Mouse (Mus musculus) forebrain, embryonic 10.5 days (tissue): Measurements from ENCODE around the gene Neto2. TPM values are rescaled to one million over a fixed set of nuclear protein-coding genes. Genes with fewer than 3 reads are reported as not detected.

Experiments
- DNase-seq: peaks from one replicate; pipeline ENCODE4 v3.0.0-alpha.2; 2017; ENCODE audit warnings: low spot score; ENCODE audit errors: extremely low spot score
- H3K27ac ChIP-seq: fragments of 300-500 bp; sonication (generic); 2 replicates; pipeline ENCODE4 v1.5.1; 2016; ENCODE audit warnings: mild to moderate bottlenecking
- H3K27me3 ChIP-seq: fragments of 300-500 bp; sonication (generic); 2 replicates; pipeline ENCODE4 v1.6.1; 2016; ENCODE audit warnings: mild to moderate bottlenecking; ENCODE audit not compliant: poor library complexity, severe bottlenecking
- H3K36me3 ChIP-seq: fragments of 300-500 bp; sonication (generic); replicated peaks from 2 replicates; pipeline ENCODE4 v1.6.1; 2016; ENCODE audit warnings: mild to moderate bottlenecking, moderate library complexity
- H3K4me1 ChIP-seq: fragments of 300-500 bp; sonication (generic); 2 replicates; pipeline ENCODE4 v1.6.1; 2016
- H3K4me3 ChIP-seq: fragments of 300-500 bp; sonication (generic); 2 replicates; pipeline ENCODE4 v1.5.1; 2016; ENCODE audit warnings: mild to moderate bottlenecking, moderate library complexity
- H3K9me3 ChIP-seq: fragments of 300-500 bp; sonication (generic); 2 replicates; pipeline ENCODE4 v1.6.1; 2016; ENCODE audit warnings: mild to moderate bottlenecking, moderate library complexity
- WGBS: fragments of 180-500 bp; shearing (Covaris S2); methylation state at CpG from one replicate; pipeline ENCODE4 v1.1.7; 2016; 5-methylcytosine and 5-hydroxymethylcytosine counted together
- polyA plus RNA-seq: library from polyadenylated mRNA; unstranded; fragments of >200 nt; fragmentation: Nextera tagmentation; extraction: Ambion mirVana; gene quantifications from 2 replicates; pipeline ENCODE4 v1.2.1, GENCODE M21; 2016

Neto2 gene
- polyA plus RNA-seq, result 15.3 and 17.4 TPM in 2 replicates

DNA sequence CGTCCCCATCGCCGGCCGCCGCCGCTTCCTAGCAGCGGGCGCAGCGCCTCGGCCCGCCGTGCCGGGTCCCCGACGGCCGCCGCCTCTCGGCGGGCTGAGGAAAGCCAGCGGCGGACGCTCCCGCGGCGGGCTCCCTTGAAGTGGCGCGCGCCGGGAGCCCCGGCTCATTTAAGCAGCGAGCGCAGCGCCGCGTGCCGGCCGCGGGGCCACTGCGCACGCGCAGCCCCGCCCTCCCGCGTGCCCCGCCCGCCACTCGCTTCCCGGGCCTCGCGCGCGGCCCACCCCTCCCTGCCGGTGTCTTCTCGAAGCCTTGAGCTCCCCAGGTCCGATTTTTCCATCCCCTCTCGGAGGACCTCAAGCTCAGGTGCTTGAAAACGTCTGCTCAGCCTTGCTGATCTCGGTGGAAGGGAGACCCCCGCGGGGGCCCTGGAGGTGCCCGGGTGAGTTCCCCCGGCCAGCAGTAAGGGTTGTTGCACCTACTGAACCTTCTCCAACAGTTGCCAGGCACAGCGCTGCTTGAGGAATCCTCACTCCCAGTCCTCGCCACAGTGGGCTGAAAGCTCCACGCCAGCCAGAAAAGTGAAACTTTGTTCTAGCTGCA is at the start of gene Neto2:
Gene Neto2 (minus strand): TSS at position 174 of the 601 bp plus-strand sequence.
- H3K27me3 ChIP-seq, result peaks cover 38% of the 10 kb centered on the region
- H3K4me1 ChIP-seq, result peaks cover 23% of the 10 kb centered on the region
- no peaks in the 10 kb centered on the region for H3K36me3 ChIP-seq
- H3K4me3 ChIP-seq, result peak within 1 kb of the TSS; percentile 80
- peak; percentile 70 for DNase-seq
- WGBS, result 8% methylated on average over 53 of the region's 65 CpGs
- peak within 1 kb of the TSS; percentile 98 for H3K27ac ChIP-seq
- H3K9me3 ChIP-seq, result peaks cover 6% of the 10 kb centered on the region; the same call in 1 of the 2 replicates

DNA sequence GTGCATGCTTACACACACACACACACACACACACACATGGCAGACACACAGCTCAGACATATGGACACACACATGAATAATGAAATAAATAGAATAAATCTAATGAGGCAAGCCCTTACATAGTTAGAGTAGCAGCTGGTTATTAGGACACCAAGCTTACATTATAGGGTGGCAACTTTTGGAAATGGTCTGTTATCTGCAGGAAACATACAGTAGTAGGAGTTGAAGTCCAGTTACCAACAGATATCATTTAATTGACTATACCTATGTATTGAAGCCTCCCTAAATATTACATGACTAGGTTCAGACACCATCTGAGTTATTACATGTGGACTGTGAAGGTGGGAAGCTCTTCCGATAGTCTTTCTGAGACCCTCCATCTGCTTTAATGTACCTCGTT is 44.3 kb upstream of the Neto2 start:
- Histone ChIP-seq H3K9me3 (no peaks in the 10 kb centered on the region), H3K27me3 (no peaks in the 10 kb centered on the region)

DNA sequence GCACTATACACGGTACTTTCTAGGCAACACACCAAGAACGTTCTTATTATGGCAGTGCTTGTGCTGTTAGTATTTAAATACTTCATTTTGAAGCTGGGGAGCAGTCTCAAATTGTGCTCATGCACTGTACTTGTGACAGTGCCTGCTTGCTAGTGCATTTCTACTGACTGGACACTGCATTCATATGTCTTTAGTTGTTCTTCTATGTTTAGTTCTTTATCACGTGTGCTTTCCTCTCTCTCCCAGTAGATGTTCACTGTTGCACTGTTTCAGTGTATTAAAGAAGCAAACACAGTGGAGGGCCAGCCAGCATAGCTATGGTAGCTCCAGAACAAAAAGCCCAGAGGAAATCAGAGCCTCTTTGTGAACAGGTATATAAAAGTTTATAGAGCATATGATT is 29.8 kb upstream of the Neto2 start:
- WGBS, result 91% methylated on average over 3 of the region's 3 CpGs
- Histone ChIP-seq H3K4me3 (no peak overlapping the region), H3K27ac (no peak overlapping the region), H3K27me3 (no peaks in the 10 kb centered on the region), H3K9me3 (no peaks in the 10 kb centered on the region), H3K36me3 (peaks cover 18% of the 10 kb centered on the region), H3K4me1 (no peaks in the 10 kb centered on the region)
- DNase-seq, result no peak

More for the DNA sequence above, 44.3 kb upstream of the Neto2 start:
- Histone ChIP-seq H3K4me3 (no peak overlapping the region), H3K4me1 (no peaks in the 10 kb centered on the region), H3K36me3 (peaks cover 10% of the 10 kb centered on the region; the same call in 1 of the 2 replicates), H3K27ac (no peak overlapping the region)
- DNase-seq, result no peak
- 97% methylated on average over 2 of the region's 2 CpGs for WGBS

DNA sequence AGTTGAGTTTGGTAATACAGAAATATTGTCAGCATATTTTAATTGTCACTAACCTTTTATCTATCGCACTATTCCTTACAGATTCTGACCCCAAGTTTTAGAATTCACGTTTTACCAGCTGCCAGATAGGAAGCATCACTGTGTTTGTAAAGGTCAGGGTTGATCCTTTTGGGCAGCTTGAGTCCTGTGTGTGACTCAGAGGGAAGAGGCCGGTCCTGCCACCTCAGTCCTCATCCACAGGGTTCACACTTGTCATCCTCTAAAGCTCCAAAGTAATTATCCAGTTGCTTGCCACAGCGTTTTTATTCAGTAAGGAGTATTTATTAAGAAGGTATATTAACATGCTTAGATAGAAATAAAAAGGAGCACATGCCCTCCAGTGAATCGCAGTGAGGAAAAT is 16.5 kb upstream of the Neto2 start:
- DNase-seq, result no peak
- WGBS, result 88% methylated on average over 5 of the region's 5 CpGs
- Histone ChIP-seq H3K36me3 (peaks cover 20% of the 10 kb centered on the region), H3K27me3 (no peaks in the 10 kb centered on the region), H3K9me3 (no peaks in the 10 kb centered on the region), H3K27ac (no peak overlapping the region), H3K4me3 (no peak overlapping the region), H3K4me1 (no peaks in the 10 kb centered on the region)

DNA sequence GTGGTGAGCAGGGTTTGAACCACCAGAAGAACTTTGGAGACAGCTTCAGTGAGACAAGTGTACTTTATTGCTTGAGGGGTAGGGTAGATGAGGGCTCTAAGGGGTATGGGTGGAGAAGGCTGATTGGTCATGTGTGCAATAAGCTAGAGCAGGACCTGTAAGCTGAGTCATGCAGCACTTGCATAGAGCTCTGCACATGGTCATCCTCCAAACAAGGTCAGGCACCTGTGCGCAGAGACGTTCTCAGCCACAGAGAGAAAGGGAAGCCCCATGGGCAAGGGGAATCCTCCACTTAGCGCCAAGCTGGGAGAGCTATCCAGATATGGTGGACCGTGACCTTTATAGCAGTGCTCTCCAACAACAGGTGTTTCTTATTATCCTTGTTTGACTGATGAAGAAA is 16.0 kb upstream of the Neto2 start:
- DNase-seq, result no peak
- WGBS, result 91% methylated on average over 4 of the region's 4 CpGs
- no peak overlapping the region for H3K4me3 ChIP-seq
- no peak overlapping the region for H3K27ac ChIP-seq
- no peaks in the 10 kb centered on the region for H3K27me3 ChIP-seq
- H3K9me3 ChIP-seq, result no peaks in the 10 kb centered on the region
- H3K4me1 ChIP-seq, result no peaks in the 10 kb centered on the region
- peaks cover 16% of the 10 kb centered on the region for H3K36me3 ChIP-seq

DNA sequence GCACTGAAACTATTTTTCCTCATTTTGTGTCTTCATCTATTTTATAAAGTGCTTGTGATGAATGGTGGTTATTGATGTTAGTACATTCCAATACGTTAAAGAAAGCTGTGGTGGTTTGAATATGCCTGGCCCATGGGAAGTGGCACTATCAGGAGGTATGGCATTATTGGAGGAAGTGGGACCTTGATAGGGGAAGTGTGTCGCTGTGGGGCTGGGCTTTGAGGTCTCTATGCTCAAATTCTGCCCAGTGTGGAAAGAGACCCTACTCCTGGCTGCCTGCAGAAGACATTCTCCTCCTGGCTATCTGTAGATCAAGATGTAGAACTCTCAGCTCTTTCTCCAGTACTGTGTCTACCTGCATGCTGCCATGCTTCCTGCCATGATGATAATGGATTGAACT is 6.3 kb upstream of the Neto2 start:
- H3K36me3 ChIP-seq, result no peaks in the 10 kb centered on the region
- H3K9me3 ChIP-seq, result no peaks in the 10 kb centered on the region
- 79% methylated on average over 2 of the region's 2 CpGs for WGBS
- no peak overlapping the region for H3K4me3 ChIP-seq
- H3K27ac ChIP-seq, result no peak overlapping the region
- DNase-seq, result no peak
- H3K4me1 ChIP-seq, result no peaks in the 10 kb centered on the region
- peaks cover 25% of the 10 kb centered on the region for H3K27me3 ChIP-seq

DNA sequence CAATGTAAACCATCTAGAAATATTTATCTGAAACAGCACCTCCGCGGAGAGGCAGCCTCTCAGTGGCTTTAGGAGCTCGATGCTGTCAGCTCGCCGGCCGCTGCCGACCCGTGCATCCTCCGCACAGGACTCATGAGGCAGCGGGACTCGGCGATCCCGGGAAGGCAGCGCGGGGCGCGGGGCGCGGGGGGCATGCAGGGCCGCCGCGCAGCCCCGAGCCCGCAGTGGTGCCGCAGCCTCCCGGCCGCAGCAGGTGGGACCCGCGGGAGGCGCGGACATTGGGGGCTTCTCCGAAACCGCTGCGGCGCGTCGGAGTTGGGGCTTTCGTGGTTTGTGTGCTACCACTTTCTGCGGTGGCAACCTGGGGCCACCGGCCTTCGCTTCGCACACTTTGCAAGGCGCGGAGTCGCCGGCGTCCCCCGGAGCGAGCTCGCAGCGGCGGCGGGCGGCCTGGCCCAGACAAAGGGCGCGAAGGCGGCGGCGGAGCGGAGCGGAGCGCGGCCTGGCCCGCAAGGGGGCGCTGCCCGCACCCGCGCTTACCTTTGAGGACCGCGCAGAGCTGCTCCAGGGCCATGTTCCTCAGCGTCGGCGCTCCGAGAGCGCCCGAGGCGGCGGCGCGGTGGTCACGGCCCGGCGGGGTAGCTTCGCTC is 498 bp downstream of the Neto2 start:
- DNase-seq, result peak; percentile 83
- H3K36me3 ChIP-seq, result no peaks in the 10 kb centered on the region
- H3K27ac ChIP-seq, result peak overlapping the region; percentile 98
- peaks cover 38% of the 10 kb centered on the region for H3K27me3 ChIP-seq
- peaks cover 23% of the 10 kb centered on the region for H3K4me1 ChIP-seq
- peaks cover 6% of the 10 kb centered on the region; the same call in 1 of the 2 replicates for H3K9me3 ChIP-seq
- peak overlapping the region; percentile 80 for H3K4me3 ChIP-seq
- under 1% methylated on average over 84 of the region's 84 CpGs for WGBS

DNA sequence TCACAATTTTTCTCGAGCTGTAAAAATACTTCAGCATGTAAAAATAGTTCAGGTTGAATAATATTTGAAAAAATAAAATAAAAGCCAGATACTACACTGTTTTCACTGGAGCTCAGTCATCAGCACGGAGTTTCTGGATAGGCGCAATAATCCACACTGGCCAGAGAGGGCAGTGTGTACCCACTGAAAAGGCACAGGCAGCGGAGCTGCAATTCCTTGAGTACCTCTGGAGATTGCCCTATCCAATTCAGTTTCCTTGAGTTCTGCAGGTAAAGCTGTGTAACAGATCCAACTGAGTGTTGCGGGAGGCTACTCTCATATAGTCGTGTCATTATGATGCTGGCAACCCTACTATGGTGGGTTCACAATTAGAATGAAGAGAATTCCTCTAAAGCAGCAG is 1.7 kb downstream of the Neto2 start:
- Histone ChIP-seq H3K36me3 (peaks cover 5% of the 10 kb centered on the region; the same call in 1 of the 2 replicates), H3K27me3 (peaks cover 31% of the 10 kb centered on the region), H3K4me1 (peaks cover 23% of the 10 kb centered on the region), H3K9me3 (peaks cover 6% of the 10 kb centered on the region; the same call in 1 of the 2 replicates), H3K27ac (no peak overlapping the region), H3K4me3 (peak overlapping the region; percentile 80)
- under 1% methylated on average over 6 of the region's 6 CpGs for WGBS
- peak; percentile 71 for DNase-seq

DNA sequence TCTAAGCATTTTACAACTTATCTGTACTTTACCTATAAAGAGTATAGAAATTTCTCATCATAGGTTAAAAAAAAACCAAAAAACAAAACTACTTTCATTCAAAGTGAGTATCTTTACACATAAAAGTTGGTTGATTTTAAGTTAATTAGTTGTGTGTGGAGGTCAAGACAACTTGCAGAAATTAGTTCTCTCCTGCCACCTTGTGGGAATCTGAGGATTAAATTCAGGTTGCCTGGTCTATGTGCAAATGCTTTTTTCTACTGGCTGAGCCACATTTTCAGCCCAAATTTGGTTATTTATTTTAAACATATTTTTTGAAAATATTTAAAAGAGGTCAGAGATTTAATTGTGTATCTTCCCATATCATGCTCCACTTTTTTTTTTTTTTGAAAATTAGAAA is 35.6 kb downstream of the Neto2 start:
- H3K27ac ChIP-seq, result no peak overlapping the region
- DNase-seq, result no peak
- no peaks in the 10 kb centered on the region for H3K27me3 ChIP-seq
- peaks cover 36% of the 10 kb centered on the region for H3K36me3 ChIP-seq
- H3K4me3 ChIP-seq, result no peak overlapping the region
- H3K4me1 ChIP-seq, result no peaks in the 10 kb centered on the region
- H3K9me3 ChIP-seq, result no peaks in the 10 kb centered on the region

DNA sequence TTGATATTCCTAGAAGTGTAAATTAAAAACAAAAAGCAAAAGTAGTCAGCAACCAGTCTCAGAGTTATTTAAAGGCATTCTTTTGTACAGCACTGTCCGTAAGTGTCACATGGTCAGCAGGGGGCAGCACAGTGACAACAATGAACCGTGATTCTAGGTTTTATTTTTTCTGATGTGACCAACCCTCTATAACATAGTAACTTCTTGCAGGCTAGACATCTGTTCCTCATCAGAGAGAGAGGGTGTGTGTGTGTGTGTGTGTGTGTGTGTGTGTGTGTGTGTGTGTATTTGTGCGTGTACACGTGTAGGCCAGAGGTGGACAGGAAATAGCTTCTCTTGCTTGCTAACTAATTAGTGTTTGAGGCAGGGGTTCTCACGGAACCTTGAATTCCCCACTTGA is 38.7 kb downstream of the Neto2 start:
- no peak overlapping the region for H3K27ac ChIP-seq
- no peak overlapping the region for H3K4me3 ChIP-seq
- 71% methylated on average over 5 of the region's 5 CpGs for WGBS
- H3K27me3 ChIP-seq, result no peaks in the 10 kb centered on the region
- peaks cover 28% of the 10 kb centered on the region for H3K36me3 ChIP-seq
- no peak for DNase-seq
- H3K9me3 ChIP-seq, result no peaks in the 10 kb centered on the region
- no peaks in the 10 kb centered on the region for H3K4me1 ChIP-seq

DNA sequence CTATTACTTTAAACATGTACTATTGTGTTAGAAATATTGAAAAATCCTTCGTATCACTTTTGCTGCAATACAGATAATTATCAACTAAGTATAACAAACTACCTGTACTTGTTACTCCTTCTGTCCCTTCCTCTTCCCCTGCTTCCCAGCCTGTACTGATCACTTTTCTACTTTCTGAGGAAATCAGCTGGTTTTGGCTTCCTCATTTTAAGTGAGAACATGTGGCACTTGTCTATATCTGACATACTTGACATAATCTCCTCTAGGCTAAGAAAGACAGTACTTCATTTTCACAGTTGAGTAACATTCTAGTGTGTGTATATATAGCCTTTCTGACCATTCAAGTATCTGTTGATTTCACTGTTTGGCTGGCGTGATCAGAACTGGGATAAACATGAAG is 49.5 kb downstream of the Neto2 start:
- WGBS, result 88% methylated on average over 2 of the region's 2 CpGs
- Histone ChIP-seq H3K4me1 (no peaks in the 10 kb centered on the region), H3K36me3 (peaks cover 38% of the 10 kb centered on the region), H3K27me3 (no peaks in the 10 kb centered on the region), H3K9me3 (no peaks in the 10 kb centered on the region), H3K4me3 (no peak overlapping the region), H3K27ac (no peak overlapping the region)
- DNase-seq, result no peak

DNA sequence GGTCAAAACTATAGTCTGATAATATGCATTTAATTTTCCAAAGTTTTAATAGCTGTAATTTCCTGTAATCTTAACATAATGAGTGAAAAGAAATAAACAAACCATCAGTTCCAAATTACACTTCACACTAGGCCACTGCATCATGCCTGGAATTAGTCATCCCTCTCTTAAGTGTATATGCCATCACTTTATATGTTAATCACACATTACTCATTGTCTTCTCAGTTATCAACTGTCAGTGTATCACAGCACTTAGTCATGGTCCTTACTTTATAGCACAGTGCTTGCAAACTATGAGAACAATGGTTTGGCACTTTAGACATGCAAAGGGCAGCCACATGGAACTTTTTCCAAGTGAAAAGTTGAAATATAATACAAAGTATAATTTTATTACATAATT is 52.2 kb downstream of the Neto2 start:
- H3K4me3 ChIP-seq, result no peak overlapping the region
- no peak overlapping the region for H3K27ac ChIP-seq
- peaks cover 47% of the 10 kb centered on the region for H3K36me3 ChIP-seq
- H3K9me3 ChIP-seq, result no peaks in the 10 kb centered on the region
- H3K27me3 ChIP-seq, result no peaks in the 10 kb centered on the region
- no peaks in the 10 kb centered on the region for H3K4me1 ChIP-seq
- DNase-seq, result no peak

DNA sequence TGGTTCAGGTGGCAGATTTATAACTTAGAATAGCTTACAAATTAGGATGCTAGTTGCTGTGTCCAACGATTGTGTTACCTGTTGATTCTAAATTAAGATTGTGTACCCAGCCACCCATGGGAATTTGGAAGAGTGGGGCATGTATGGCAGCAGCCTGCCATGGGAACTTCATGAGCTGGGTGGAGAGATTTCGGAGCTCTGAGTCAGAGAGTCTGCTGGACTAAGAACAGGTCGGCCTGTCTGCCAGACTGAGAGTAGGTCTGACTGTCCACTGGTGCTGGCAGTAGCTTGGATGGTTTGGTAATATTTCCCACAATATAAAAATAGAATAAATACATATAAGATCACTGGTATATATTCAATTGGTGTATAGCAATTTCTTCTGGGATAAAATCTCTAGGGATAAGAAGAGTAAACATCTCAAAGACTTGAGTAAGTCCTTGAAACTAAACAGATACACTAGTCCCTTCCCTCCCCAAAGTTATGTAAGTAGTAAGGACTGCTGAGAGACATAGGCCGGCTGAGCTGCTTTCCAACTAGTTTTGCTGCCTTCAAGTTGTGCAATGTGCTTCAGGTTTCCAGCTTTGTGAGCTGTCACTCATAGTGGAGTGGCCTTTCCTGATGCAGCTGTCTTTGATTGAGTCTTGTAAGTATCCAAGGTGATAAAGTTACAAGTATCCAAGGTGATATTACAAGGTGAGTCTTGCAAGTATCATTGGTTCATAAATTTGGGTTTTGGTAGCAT is 55.6 kb downstream of the Neto2 start:
- no peak overlapping the region for H3K4me3 ChIP-seq
- DNase-seq, result no peak
- no peak overlapping the region for H3K27ac ChIP-seq
- H3K9me3 ChIP-seq, result no peaks in the 10 kb centered on the region
- H3K4me1 ChIP-seq, result no peaks in the 10 kb centered on the region
- H3K36me3 ChIP-seq, result peaks cover 75% of the 10 kb centered on the region
- H3K27me3 ChIP-seq, result no peaks in the 10 kb centered on the region
- 87% methylated on average over 4 of the region's 4 CpGs for WGBS
